Mouse (Mus musculus) liver, embryonic 12.5 days (tissue): ENCODE results near the gene Fli1. TPM values are rescaled to one million over a fixed set of nuclear protein-coding genes. Genes with fewer than 3 reads are reported as not detected.
A peak's percentile ranks its signal among the peaks of the same experiment; 100 is the strongest.

Source experiments
- ATAC-seq: fragments of 200-750 bp; cut with Nextera tagmentation; 2 replicates; pipeline ENCODE4 v1.8.0; 2017; ENCODE audit warnings: moderate number of reproducible peaks, mild to moderate bottlenecking, moderate library complexity
- H3K27ac ChIP-seq: fragments of 300-500 bp; sonication (generic); 2 replicates; pipeline ENCODE4 v1.5.1; 2016; ENCODE audit warnings: mild to moderate bottlenecking
- H3K27me3 ChIP-seq: fragments of 300-500 bp; sonication (generic); replicated peaks from 2 replicates; pipeline ENCODE4 v1.6.1; 2016; ENCODE audit warnings: mild to moderate bottlenecking, moderate library complexity
- H3K36me3 ChIP-seq: fragments of 300-500 bp; sonication (generic); 2 replicates; pipeline ENCODE4 v1.6.1; 2016; ENCODE audit warnings: mild to moderate bottlenecking, moderate library complexity
- H3K4me1 ChIP-seq: fragments of 300-500 bp; sonication (generic); 2 replicates; pipeline ENCODE4 v1.6.1; 2016
- H3K4me2 ChIP-seq: fragments of 300-500 bp; sonication (generic); 2 replicates; pipeline ENCODE4 v1.6.1; 2016; ENCODE audit warnings: mild to moderate bottlenecking, moderate library complexity
- H3K4me3 ChIP-seq: fragments of 300-500 bp; sonication (generic); 2 replicates; pipeline ENCODE4 v1.5.1; 2016; ENCODE audit warnings: mild to moderate bottlenecking, moderate library complexity
- H3K9ac ChIP-seq: fragments of 300-500 bp; sonication (generic); 2 replicates; pipeline ENCODE4 v1.6.1; 2016; ENCODE audit warnings: mild to moderate bottlenecking, moderate library complexity
- H3K9me3 ChIP-seq: fragments of 300-500 bp; sonication (generic); replicated peaks from 2 replicates; pipeline ENCODE4 v1.6.1; 2016; ENCODE audit warnings: mild to moderate bottlenecking, moderate library complexity
- WGBS: fragments of 180-500 bp; shearing (Covaris S2); methylation state at CpG from one replicate; pipeline ENCODE4 v1.1.7; 2016; ENCODE audit not compliant: insufficient replicate concordance; 5-methylcytosine and 5-hydroxymethylcytosine counted together
- polyA plus RNA-seq: library from polyadenylated mRNA; unstranded; fragments of >200 nt; fragmentation: Nextera tagmentation; extraction: Ambion mirVana; gene quantifications from 2 replicates; pipeline ENCODE4 v1.2.1, GENCODE M21; 2016

Fli1 gene
- 15.3 and 16.2 TPM in 2 replicates for polyA plus RNA-seq

DNA sequence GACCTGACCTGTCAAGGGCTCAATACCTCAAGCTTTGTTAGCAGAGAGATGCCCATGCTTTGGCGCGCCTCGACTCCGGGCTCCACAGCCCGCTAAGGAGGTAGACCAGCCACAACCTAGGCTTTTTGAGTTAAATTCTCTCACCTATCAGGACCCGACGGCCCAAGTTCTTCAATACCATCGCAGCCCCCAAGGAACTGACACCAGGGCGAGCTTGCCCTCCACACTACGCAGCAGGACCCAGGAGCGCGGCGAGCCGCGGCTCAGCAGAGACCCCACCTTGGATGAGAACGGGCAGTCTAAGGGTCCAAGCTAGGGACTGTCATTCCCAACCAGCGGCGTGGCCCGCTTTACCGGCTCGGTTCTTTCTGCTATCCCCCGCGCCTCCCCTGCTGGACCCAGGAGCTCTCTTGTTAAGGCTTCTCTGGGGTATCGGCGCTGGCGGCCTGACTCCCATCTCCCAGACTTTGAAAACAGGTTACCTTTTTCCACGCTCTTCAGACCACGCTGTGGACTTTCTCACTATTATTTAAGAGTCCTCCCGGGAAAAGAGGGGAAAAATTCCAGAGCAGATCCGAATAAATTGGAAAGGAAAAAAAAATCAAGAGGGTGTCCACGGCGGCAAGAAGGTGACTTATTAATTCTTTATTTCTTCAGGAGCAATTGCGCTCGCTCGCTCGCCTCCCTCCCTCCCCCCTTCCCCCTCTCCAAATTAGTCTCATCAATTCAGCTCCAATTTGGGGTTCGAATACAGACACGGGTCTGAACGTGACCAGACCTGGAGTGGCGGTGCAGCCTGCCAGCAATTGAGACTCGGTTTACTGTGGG lies at the start of gene Fli1:
Gene Fli1, minus strand, starts transcription at position 650 of the 828 bp plus-strand sequence.
- Histone ChIP-seq H3K4me3 (peak within 1 kb of the TSS; percentile 66), H3K9me3 (no peaks in the 10 kb centered on the region), H3K27me3 (peaks cover 93% of the 10 kb centered on the region), H3K4me1 (peaks cover 58% of the 10 kb centered on the region), H3K9ac (peak within 1 kb of the TSS; percentile 42), H3K4me2 (peak within 1 kb of the TSS; percentile 87), H3K27ac (peak within 1 kb of the TSS; percentile 54; the same call in 1 of the 2 replicates), H3K36me3 (no peaks in the 10 kb centered on the region)
- no peak for ATAC-seq
- under 1% methylated on average over 41 of the region's 41 CpGs for WGBS

DNA sequence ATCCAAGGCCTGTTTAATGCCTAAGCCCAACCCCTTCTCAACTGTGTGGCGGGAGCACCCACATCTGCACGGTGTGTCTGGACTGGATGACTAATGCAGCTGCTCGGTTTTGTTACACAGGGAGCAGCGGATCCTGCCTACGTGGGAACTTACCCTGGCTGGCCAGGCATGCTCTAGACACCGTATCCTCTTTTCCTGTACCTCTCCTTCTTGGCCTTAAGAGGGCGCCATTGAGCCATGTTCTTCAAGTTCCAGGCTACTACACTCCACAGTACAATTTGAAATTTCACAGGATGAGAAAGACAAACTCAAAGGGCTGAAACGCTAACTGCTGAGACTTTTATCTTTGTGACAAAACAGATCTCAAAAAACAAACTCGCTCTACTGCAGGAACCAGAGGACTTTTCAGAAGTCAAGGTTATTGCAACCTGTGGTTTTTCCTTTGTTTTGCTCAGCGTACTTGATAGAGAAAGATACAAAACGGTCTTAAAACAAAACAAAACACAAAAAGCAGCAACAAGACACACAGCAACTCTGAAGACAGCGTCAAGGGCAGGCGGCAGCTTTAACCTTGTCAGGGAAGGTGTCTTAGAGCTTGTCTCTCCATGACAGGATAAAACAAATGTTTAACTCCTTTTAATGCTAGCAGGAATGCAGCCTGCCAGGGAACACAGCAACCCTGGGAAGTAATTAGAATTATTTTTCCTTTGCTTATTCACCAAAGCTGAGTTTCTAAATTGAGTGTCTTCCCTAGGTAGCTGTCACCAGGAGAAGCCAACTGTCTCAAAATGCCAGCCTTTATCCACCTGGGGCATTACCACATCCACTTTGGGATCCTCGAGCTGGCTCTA lies 49.3 kb upstream of the Fli1 start:
- Histone ChIP-seq H3K27ac (no peak overlapping the region), H3K9me3 (no peaks in the 10 kb centered on the region), H3K36me3 (no peaks in the 10 kb centered on the region), H3K27me3 (peaks cover 18% of the 10 kb centered on the region), H3K9ac (no peak overlapping the region), H3K4me3 (no peak overlapping the region), H3K4me1 (peaks cover 22% of the 10 kb centered on the region), H3K4me2 (no peak overlapping the region)
- WGBS, result 13% methylated on average over 14 of the region's 14 CpGs
- peak; percentile 84 for ATAC-seq

DNA sequence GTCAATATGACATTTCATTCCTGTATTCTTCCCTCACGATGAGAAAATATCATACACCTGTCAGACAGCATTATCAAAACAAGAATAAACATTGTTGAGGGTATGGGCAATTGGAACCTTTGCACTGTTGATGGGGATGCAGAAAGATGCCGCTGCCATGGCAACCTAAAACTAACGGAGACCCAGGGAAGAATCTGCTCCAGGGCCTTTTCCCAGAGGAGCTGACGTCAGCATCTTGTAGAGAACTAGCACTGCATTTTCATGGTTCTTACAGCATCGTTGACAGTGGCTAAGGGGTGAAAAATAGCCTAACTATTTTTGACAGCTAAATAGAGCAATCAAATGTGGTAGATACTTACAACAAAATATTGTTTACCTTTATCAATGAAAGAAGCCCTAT lies 47.9 kb upstream of the Fli1 start:
- H3K4me1 ChIP-seq, result peaks cover 22% of the 10 kb centered on the region
- H3K4me3 ChIP-seq, result no peak overlapping the region
- H3K9me3 ChIP-seq, result no peaks in the 10 kb centered on the region
- WGBS, result 56% methylated on average over 5 of the region's 5 CpGs
- no peak overlapping the region for H3K9ac ChIP-seq
- no peak for ATAC-seq
- no peak overlapping the region for H3K27ac ChIP-seq
- no peak overlapping the region for H3K4me2 ChIP-seq
- no peaks in the 10 kb centered on the region for H3K36me3 ChIP-seq
- peaks cover 8% of the 10 kb centered on the region; the same call in 1 of the 2 replicates for H3K27me3 ChIP-seq

- Histone ChIP-seq H3K36me3 (no peaks in the 10 kb centered on the region), H3K9me3 (no peaks in the 10 kb centered on the region), H3K27me3 (peaks cover 8% of the 10 kb centered on the region; the same call in 1 of the 2 replicates), H3K4me3 (no peak overlapping the region), H3K27ac (no peak overlapping the region), H3K9ac (no peak overlapping the region), H3K4me2 (no peak overlapping the region), H3K4me1 (peaks cover 15% of the 10 kb centered on the region)
- ATAC-seq, result peak; percentile 53; the same call in 1 of the 2 replicates
- WGBS, result 6% methylated on average over 8 of the region's 8 CpGs
Measured at GRCm38 (mm10) chr9:32589900-32590299, 47.2 kb upstream of the Fli1 start.

GRCm38 (mm10) chr9:32585357-32585756 lies 42.7 kb upstream of the Fli1 start:
- no peak overlapping the region for H3K9ac ChIP-seq
- H3K4me3 ChIP-seq, result no peak overlapping the region
- H3K4me2 ChIP-seq, result no peak overlapping the region
- H3K4me1 ChIP-seq, result 0 out of 2 replicates have a peak, but pooled peaks cover 6% of the 10 kb centered on the region
- no peak overlapping the region for H3K27ac ChIP-seq
- H3K9me3 ChIP-seq, result no peaks in the 10 kb centered on the region
- peaks cover 3% of the 10 kb centered on the region; the same call in 1 of the 2 replicates for H3K27me3 ChIP-seq
- H3K36me3 ChIP-seq, result no peaks in the 10 kb centered on the region
- no peak for ATAC-seq
- 50% methylated on average over 7 of the region's 7 CpGs for WGBS

- no peaks in the 10 kb centered on the region for H3K36me3 ChIP-seq
- no peak overlapping the region for H3K4me2 ChIP-seq
- no peak overlapping the region for H3K4me3 ChIP-seq
- H3K4me1 ChIP-seq, result 0 out of 2 replicates have a peak, but pooled peaks cover 6% of the 10 kb centered on the region
- H3K27me3 ChIP-seq, result peaks cover 3% of the 10 kb centered on the region; the same call in 1 of the 2 replicates
- no peak overlapping the region for H3K27ac ChIP-seq
- H3K9ac ChIP-seq, result no peak overlapping the region
- H3K9me3 ChIP-seq, result no peaks in the 10 kb centered on the region
- 58% methylated on average over 6 of the region's 6 CpGs for WGBS
- no peak for ATAC-seq
Measured at GRCm38 (mm10) chr9:32583905-32584304, 41.2 kb upstream of the Fli1 start.

- no peak for ATAC-seq
- Histone ChIP-seq H3K36me3 (no peaks in the 10 kb centered on the region), H3K27me3 (peaks cover 3% of the 10 kb centered on the region; the same call in 1 of the 2 replicates), H3K4me1 (0 out of 2 replicates have a peak, but pooled peaks cover 6% of the 10 kb centered on the region), H3K9ac (no peak overlapping the region), H3K9me3 (no peaks in the 10 kb centered on the region), H3K4me2 (no peak overlapping the region), H3K4me3 (no peak overlapping the region), H3K27ac (no peak overlapping the region)
- WGBS, result 15% methylated on average over 11 of the region's 11 CpGs
Measured at GRCm38 (mm10) chr9:32581851-32582573, 39.4 kb upstream of the Fli1 start.

DNA sequence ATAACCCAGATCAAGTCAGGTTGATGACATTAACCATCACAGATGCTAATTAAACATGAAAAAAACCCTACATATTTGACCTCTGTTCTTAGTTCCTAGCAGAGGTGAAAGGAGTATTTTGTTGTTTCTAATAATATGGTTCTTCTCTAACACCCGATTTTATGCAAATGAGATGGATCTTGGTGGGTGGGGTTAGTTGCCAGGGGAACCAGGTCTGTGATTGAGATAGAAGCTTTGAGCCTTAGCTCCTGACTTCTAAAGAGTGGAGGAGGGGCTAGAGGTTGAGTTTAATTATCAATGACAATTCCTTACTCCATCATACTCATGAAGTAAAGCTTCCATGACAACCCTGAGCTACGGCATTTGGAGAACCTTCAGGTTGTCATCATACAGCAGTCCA lies 35.8 kb upstream of the Fli1 start:
- Histone ChIP-seq H3K27me3 (no peaks in the 10 kb centered on the region; the same call in 1 of the 2 replicates), H3K36me3 (no peaks in the 10 kb centered on the region), H3K4me2 (no peak overlapping the region), H3K4me1 (0 out of 2 replicates have a peak, but pooled peaks cover 6% of the 10 kb centered on the region), H3K4me3 (no peak overlapping the region), H3K9me3 (no peaks in the 10 kb centered on the region), H3K27ac (no peak overlapping the region), H3K9ac (no peak overlapping the region)
- ATAC-seq, result no peak
- 68% methylated on average over 2 of the region's 2 CpGs for WGBS

GRCm38 (mm10) chr9:32573638-32574037 lies 31.0 kb upstream of the Fli1 start:
- H3K9ac ChIP-seq, result no peak overlapping the region
- no peaks in the 10 kb centered on the region for H3K27me3 ChIP-seq
- no peak overlapping the region for H3K27ac ChIP-seq
- no peak overlapping the region for H3K4me3 ChIP-seq
- H3K36me3 ChIP-seq, result no peaks in the 10 kb centered on the region
- ATAC-seq, result no peak
- no peak overlapping the region for H3K4me2 ChIP-seq
- H3K4me1 ChIP-seq, result no peaks in the 10 kb centered on the region
- WGBS, result 42% methylated on average over 4 of the region's 4 CpGs
- no peaks in the 10 kb centered on the region for H3K9me3 ChIP-seq

DNA sequence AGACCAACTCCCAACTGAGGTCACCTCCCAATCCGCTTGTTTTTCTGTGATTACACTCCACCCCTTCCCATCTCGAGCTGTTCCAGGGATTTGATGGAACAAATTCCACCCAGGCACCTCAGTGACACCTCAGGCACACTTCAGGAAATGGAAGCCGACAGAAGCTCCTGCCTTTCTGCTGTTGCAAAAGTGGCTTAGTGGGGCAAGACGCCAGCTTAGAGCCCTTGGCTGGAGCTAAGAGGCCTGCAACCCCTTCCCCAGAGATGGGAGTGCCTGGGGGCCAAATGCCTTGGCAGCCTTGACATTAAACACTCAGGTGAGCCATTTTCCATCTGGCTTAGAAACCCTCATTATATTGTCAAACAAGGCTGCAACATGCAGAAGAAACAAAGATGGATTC lies 29.0 kb upstream of the Fli1 start:
- no peak overlapping the region for H3K4me3 ChIP-seq
- 0 out of 2 replicates have a peak, but pooled peaks cover 3% of the 10 kb centered on the region for H3K4me1 ChIP-seq
- no peak overlapping the region for H3K9ac ChIP-seq
- no peak overlapping the region for H3K4me2 ChIP-seq
- no peak for ATAC-seq
- H3K36me3 ChIP-seq, result no peaks in the 10 kb centered on the region
- no peaks in the 10 kb centered on the region for H3K27me3 ChIP-seq
- no peak overlapping the region for H3K27ac ChIP-seq
- no peaks in the 10 kb centered on the region for H3K9me3 ChIP-seq
- WGBS, result 59% methylated on average over 4 of the region's 4 CpGs

- whole genome bisulfite sequencing, result 42% methylated on average over 5 of the region's 5 CpGs
- Histone ChIP-seq H3K4me2 (no peak overlapping the region), H3K4me1 (0 out of 2 replicates have a peak, but pooled peaks cover 3% of the 10 kb centered on the region), H3K9ac (no peak overlapping the region), H3K9me3 (no peaks in the 10 kb centered on the region), H3K27me3 (no peaks in the 10 kb centered on the region), H3K4me3 (no peak overlapping the region), H3K36me3 (no peaks in the 10 kb centered on the region), H3K27ac (no peak overlapping the region)
- ATAC-seq, result no peak
Measured at GRCm38 (mm10) chr9:32570547-32570946, 27.9 kb upstream of the Fli1 start.
